Mouse (Mus musculus): ENCODE data around the gene Zfp59. TPM values are rescaled to one million over a fixed set of nuclear protein-coding genes. Genes with fewer than 3 reads are reported as not detected.

Gene Zfp59
- polyA plus RNA-seq, 2 experiments from 2014 or later, result 5.2 to 5.6 TPM

GRCm38 (mm10) chr7:27881721-27882120, 43.3 kb downstream of the Zfp59 start:
- no peak for ATAC-seq

DNA sequence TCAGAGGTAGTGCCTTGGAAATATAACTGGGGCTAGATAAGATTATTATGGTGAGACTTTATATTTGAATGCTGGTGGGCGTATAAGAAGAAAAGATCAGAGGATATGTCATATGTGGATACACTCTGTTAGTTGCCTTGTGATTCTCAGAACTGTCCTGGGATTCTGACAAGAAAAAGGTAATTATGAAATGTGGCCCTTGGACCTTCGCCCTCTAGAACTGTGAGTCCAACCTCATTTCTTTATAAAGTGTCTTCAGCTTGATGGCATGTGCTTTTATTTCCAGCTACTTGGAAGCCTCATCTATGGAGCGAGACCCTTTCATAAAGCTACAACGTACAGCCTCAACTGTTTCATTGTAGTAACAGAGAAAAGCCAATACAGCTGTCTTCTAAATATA, 62.2 kb downstream of the Zfp59 start:
- ATAC-seq, result no peak

- ATAC-seq, result no peak
Measured at GRCm38 (mm10) chr7:27905061-27905848, 66.8 kb downstream of the Zfp59 start.

Other genes starting within 250 kb of the Zfp59 start
- 10 to 100 TPM; 43.6 to 48.5 TPM for gene Akt2, start 247.1 kb upstream of the Zfp59 start, polyA plus RNA-seq (2017; shearing (Covaris generic))
- gene Ttc9b, start 184.7 kb upstream of the Zfp59 start, polyA plus RNA-seq (2017; shearing (Covaris generic)), result not detected
- 1 to 10 TPM in 1 of 2 experiments, under 1 TPM in 1; 0.61 to 1.2 TPM for gene Map3k10, start 164.0 kb upstream of the Zfp59 start, polyA plus RNA-seq (2017; shearing (Covaris generic))
- gene Zfp607b, start 149.3 kb upstream of the Zfp59 start, polyA plus RNA-seq (2017; shearing (Covaris generic)), result 1 to 10 TPM; 2.1 TPM
- 1 to 10 TPM; 7.0 to 8.0 TPM for gene Zfp60, start 107.2 kb upstream of the Zfp59 start, polyA plus RNA-seq (2017; shearing (Covaris generic))
- 1 to 10 TPM; 5.5 to 7.3 TPM for gene Zfp626, start 31.4 kb upstream of the Zfp59 start, polyA plus RNA-seq (2017; shearing (Covaris generic))
- gene Zfp607a, start 18.9 kb downstream of the Zfp59 start, polyA plus RNA-seq (2017; shearing (Covaris generic)), result 1 to 10 TPM; 7.0 to 9.5 TPM
- gene Zfp974, start 90.9 kb downstream of the Zfp59 start, polyA plus RNA-seq (2017; shearing (Covaris generic)), result 1 to 10 TPM; 3.3 to 4.5 TPM
- 10 to 100 TPM; 35.1 to 37.1 TPM for gene Zfp780b, start 140.6 kb downstream of the Zfp59 start, polyA plus RNA-seq (2017; shearing (Covaris generic))
- 1 to 10 TPM; 6.2 to 6.5 TPM for gene Zfp850, start 175.5 kb downstream of the Zfp59 start, polyA plus RNA-seq (2017; shearing (Covaris generic))
- 100 to 1,000 TPM; 172 to 224 TPM for gene Psmc4, start 211.5 kb downstream of the Zfp59 start, polyA plus RNA-seq (2017; shearing (Covaris generic))
- under 1 TPM in 1 of 2 experiments, not detected in 1; 0.19 TPM for gene Fcgbp, start 232.6 kb downstream of the Zfp59 start, polyA plus RNA-seq (2017; shearing (Covaris generic))